Mouse (Mus musculus) myocyte (in vitro differentiated cells): ENCODE measurements at regions not wholly inside any gene's neighbourhood (a gene's known extent, or its start where the extent isn't known, plus 50 kb on each side); places are given as distances from the start of the nearest gene placed in this dataset.

Source experiments
- H3K27me3 ChIP-seq: one replicate; pipeline ENCODE4 v1.6.1; 2011; ENCODE audit not compliant: control insufficient read depth, insufficient read depth, insufficient read length
- H3K36me3 ChIP-seq: one replicate; pipeline ENCODE4 v1.6.1; 2011; ENCODE audit not compliant: control insufficient read depth, insufficient read depth
- H3K4me2 ChIP-seq: one replicate; pipeline ENCODE4 v1.6.1; 2011; ENCODE audit warnings: low read depth, control low read depth
- H3K4me3 ChIP-seq: one replicate; pipeline ENCODE4 v1.5.1; 2011; ENCODE audit warnings: mild to moderate bottlenecking, control low read depth, moderate library complexity
- H3K79me2 ChIP-seq: one replicate; pipeline ENCODE4 v1.6.1; 2011; ENCODE audit not compliant: control insufficient read depth, insufficient read depth
- H3ac ChIP-seq: one replicate; pipeline ENCODE4 v1.6.1; 2011; ENCODE audit not compliant: control insufficient read depth, insufficient read length
- CEBPB ChIP-seq: IDR thresholded peaks from 2 replicates; pipeline ENCODE4 v1.6.1; 2011; ENCODE audit warnings: mild to moderate bottlenecking, moderate library complexity; ENCODE audit not compliant: poor library complexity, insufficient read depth, severe bottlenecking
- E2F4 ChIP-seq: IDR thresholded peaks from one replicate; pipeline ENCODE4 v1.6.1; 2011; ENCODE audit warnings: mild to moderate bottlenecking, control low read depth, moderate library complexity; ENCODE audit not compliant: insufficient read depth
- MAX ChIP-seq: IDR thresholded peaks from one replicate; pipeline ENCODE4 v1.6.1; 2011; ENCODE audit warnings: low read depth, mild to moderate bottlenecking, control low read depth
- MYOD1 ChIP-seq, 3 experiments: IDR thresholded peaks; one replicate each; pipeline ENCODE4 v1.6.1; 2011; ENCODE audit warnings: control low read depth in 2 of 3, low read depth in 2 of 3, mild to moderate bottlenecking in 2 of 3, moderate library complexity in 1 of 3; ENCODE audit not compliant: insufficient read length in 2 of 3, control insufficient read depth in 1 of 3
- MYOG ChIP-seq, 3 experiments: IDR thresholded peaks; one replicate each; pipeline ENCODE4 v1.6.1; 2011; ENCODE audit warnings: control low read depth in 2 of 3, low read depth in 2 of 3, mild to moderate bottlenecking in 2 of 3; ENCODE audit not compliant: insufficient read length in 2 of 3, control insufficient read depth in 1 of 3, insufficient read depth in 1 of 3
- POLR2A ChIP-seq: IDR thresholded peaks from one replicate; pipeline ENCODE4 v1.6.1; 2011; ENCODE audit warnings: low read depth, mild to moderate bottlenecking, control low read depth, moderate library complexity; ENCODE audit not compliant: insufficient read length
- POLR2AphosphoS2 ChIP-seq: IDR thresholded peaks from one replicate; pipeline ENCODE4 v1.6.1; 2011; ENCODE audit warnings: low read depth, control low read depth; ENCODE audit not compliant: insufficient read length
- REST ChIP-seq: IDR thresholded peaks from one replicate; pipeline ENCODE4 v1.6.1; 2011; ENCODE audit warnings: mild to moderate bottlenecking, control low read depth, moderate library complexity; ENCODE audit not compliant: insufficient read depth, insufficient read length
- SRF ChIP-seq: IDR thresholded peaks from one replicate; pipeline ENCODE4 v1.6.1; 2011; ENCODE audit warnings: low read depth; ENCODE audit not compliant: control insufficient read depth, insufficient read length
- TCF12 ChIP-seq: IDR thresholded peaks from one replicate; pipeline ENCODE4 v1.6.1; 2011; ENCODE audit warnings: mild to moderate bottlenecking, control low read depth; ENCODE audit not compliant: poor library complexity, insufficient read depth, severe bottlenecking
- TCF3 ChIP-seq: IDR thresholded peaks from one replicate; pipeline ENCODE4 v1.6.1; 2011; ENCODE audit warnings: low read depth, control low read depth; ENCODE audit not compliant: insufficient read length
- USF1 ChIP-seq: IDR thresholded peaks from one replicate; pipeline ENCODE4 v1.6.1; 2011; ENCODE audit warnings: low read depth, mild to moderate bottlenecking, control low read depth, moderate library complexity

DNA sequence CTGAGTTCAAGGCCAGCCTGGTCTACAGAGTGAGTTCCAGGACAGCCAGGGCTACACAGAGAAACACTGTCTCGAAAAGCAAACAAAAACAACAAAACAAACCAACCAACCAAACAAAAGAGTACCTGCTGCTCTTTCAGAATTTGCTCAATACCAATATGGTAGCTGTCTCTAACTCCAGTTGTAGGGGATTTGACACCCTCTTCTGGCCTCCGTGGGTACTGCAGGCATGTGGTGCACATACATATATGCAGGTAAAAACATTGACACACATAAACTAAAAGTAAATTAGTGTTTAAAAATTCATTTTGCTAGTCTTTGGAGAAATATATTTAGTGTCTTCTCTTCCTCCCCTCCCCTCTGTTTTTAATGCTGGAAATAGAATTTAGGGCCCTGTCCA is 145.8 kb downstream of the Dusp6 start:
- no peak overlapping the region for H3K4me3 ChIP-seq
- H3ac ChIP-seq = no peak overlapping the region
- no peak for TF ChIP-seq POLR2AphosphoS2
- TF ChIP-seq MYOG (IDR thresholded peaks at IDR 0.05; ENCODE audit: control insufficient read depth in 1 of 3, insufficient read depth in 1 of 3, insufficient read length in 2 of 3, low read depth in 2 of 3) = no peak
- no peak for TF ChIP-seq TCF3
- no peak for TF ChIP-seq REST
- TF ChIP-seq SRF = no peak
- no peak for TF ChIP-seq CEBPB
- no peak for TF ChIP-seq POLR2A
- TF ChIP-seq MYOD1 (IDR thresholded peaks at IDR 0.05; ENCODE audit: control insufficient read depth in 1 of 3, insufficient read length in 2 of 3, low read depth in 2 of 3) = no peak
- no peak for TF ChIP-seq MAX
- TF ChIP-seq TCF12 = no peak
- no peak for TF ChIP-seq E2F4
- TF ChIP-seq USF1 = no peak
- H3K36me3 ChIP-seq = no peaks in the 10 kb centered on the region
- no peaks in the 10 kb centered on the region for H3K79me2 ChIP-seq
- no peak overlapping the region for H3K4me2 ChIP-seq
- H3K27me3 ChIP-seq = no peaks in the 10 kb centered on the region

DNA sequence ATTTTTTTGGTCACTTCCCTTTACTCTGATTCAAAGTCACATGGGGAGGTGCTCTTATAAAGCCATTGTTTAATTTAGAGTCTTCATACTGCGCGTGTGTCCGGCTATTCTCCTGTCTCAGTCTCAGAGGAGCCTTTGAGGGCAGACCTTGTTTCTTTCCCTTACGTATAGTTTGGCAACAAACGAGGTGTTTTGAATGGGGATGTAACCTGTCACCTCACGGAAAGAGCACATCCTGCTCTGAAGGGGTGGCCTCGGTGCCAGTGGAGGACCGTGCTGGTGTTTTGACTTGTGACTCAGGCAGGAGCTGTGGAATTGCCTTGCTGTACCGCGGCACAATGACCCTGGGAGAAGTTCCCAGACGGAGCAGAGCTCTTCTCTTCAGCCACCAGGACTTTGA is 146.7 kb downstream of the Dusp6 start:
- Histone ChIP-seq H3ac (no peak overlapping the region), H3K4me3 (no peak overlapping the region), H3K27me3 (no peaks in the 10 kb centered on the region), H3K79me2 (no peaks in the 10 kb centered on the region), H3K4me2 (no peak overlapping the region), H3K36me3 (no peaks in the 10 kb centered on the region)
- TF ChIP-seq TCF12 = no peak

DNA sequence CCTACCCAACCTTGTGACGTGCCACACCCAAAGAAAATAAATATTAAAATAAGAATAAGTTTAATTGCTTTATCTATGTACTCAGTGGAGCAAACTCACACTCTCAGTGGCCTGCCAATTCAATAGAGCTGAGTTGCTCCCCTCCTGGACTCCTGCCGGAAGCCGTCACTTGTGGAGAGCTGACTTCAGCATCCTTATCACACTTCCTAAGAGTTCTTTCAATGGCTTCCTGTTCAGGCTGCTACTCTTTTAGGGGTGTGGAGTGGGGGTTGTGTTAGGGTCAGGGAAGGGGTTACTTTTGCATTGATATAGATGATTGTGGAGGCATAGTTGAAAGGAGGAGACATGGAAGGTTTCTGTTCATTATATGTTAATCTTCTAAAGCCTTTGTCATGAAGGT is 147.7 kb downstream of the Dusp6 start:
- Histone ChIP-seq H3K36me3 (no peaks in the 10 kb centered on the region), H3K4me3 (no peak overlapping the region), H3K79me2 (no peaks in the 10 kb centered on the region), H3K27me3 (no peaks in the 10 kb centered on the region), H3ac (no peak overlapping the region), H3K4me2 (no peak overlapping the region)
- TF ChIP-seq REST (no peak), CEBPB (no peak), POLR2AphosphoS2 (no peak), E2F4 (no peak), SRF (no peak), MYOD1 (IDR thresholded peaks at IDR 0.05; ENCODE audit: control insufficient read depth in 1 of 3, insufficient read length in 2 of 3, low read depth in 2 of 3) (no peak), TCF3 (no peak), TCF12 (no peak), MYOG (IDR thresholded peaks at IDR 0.05; ENCODE audit: control insufficient read depth in 1 of 3, insufficient read depth in 1 of 3, insufficient read length in 2 of 3, low read depth in 2 of 3) (no peak), POLR2A (no peak), MAX (no peak), USF1 (no peak)

GRCm38 (mm10) chr10:99413455-99413854 is 150.4 kb downstream of the Dusp6 start:
- TF ChIP-seq SRF = no peak
- TF ChIP-seq POLR2A = no peak
- TF ChIP-seq POLR2AphosphoS2 = no peak
- no peak for TF ChIP-seq USF1
- no peak for TF ChIP-seq CEBPB
- TF ChIP-seq MYOG (IDR thresholded peaks at IDR 0.05; ENCODE audit: control insufficient read depth in 1 of 3, insufficient read depth in 1 of 3, insufficient read length in 2 of 3, low read depth in 2 of 3) = no peak
- TF ChIP-seq TCF3 = no peak
- Histone ChIP-seq H3ac (no peak overlapping the region), H3K79me2 (no peaks in the 10 kb centered on the region), H3K27me3 (no peaks in the 10 kb centered on the region), H3K4me3 (no peak overlapping the region), H3K4me2 (no peak overlapping the region), H3K36me3 (no peaks in the 10 kb centered on the region)

DNA sequence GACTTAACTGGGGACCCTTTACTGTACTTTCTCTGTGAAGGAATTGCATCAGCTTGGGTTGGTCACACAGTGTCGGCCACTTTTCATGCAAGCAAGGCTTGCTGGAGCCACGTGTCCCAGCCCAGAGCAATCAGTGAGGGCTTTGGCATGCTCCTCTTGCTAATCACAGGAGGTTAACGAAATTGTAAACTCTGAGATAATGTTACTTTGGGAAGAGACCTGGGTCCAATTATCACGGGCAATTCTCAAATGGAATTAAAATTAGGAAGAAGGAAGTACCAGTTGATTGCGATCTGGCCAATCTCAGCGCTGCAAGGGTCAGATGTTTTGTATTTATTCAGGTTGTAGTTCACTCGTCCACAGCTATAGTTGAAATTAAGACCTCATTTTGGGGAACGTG is 153.2 kb downstream of the Dusp6 start:
- no peak overlapping the region for H3K4me3 ChIP-seq
- no peaks in the 10 kb centered on the region for H3K79me2 ChIP-seq
- no peaks in the 10 kb centered on the region for H3K27me3 ChIP-seq
- H3K4me2 ChIP-seq = no peak overlapping the region
- TF ChIP-seq MAX (no peak), POLR2A (no peak), TCF12 (no peak), MYOG (IDR thresholded peaks at IDR 0.05; ENCODE audit: control insufficient read depth in 1 of 3, insufficient read depth in 1 of 3, insufficient read length in 2 of 3, low read depth in 2 of 3) (no peak), POLR2AphosphoS2 (no peak)
- H3K36me3 ChIP-seq = no peaks in the 10 kb centered on the region
- no peak overlapping the region for H3ac ChIP-seq
